Mouse (Mus musculus): Measurements from ENCODE around the gene E130308A19Rik. TPM values are rescaled to one million over a fixed set of nuclear protein-coding genes. Genes with fewer than 3 reads are reported as not detected.

The E130308A19Rik gene
- total and polyA plus RNA-seq, 3 experiments = 2.4 to 3.4 (median 3.1) TPM

GRCm38 (mm10) chr4:59715531-59715930, 89.5 kb downstream of the E130308A19Rik start:
- Histone ChIP-seq H3K79me2 (replicated peaks; ENCODE audit: control insufficient read depth, extremely low read depth, insufficient read depth, poor library complexity, severe bottlenecking) (no peaks in the 10 kb centered on the region), H3K4me2 (ENCODE audit: insufficient read depth, low read depth, poor library complexity, severe bottlenecking) (no peak overlapping the region), H3K9ac (ENCODE audit: insufficient read depth, low read depth) (no peak overlapping the region), H3K9me3 (replicated peaks; ENCODE audit: low read length) (no peaks in the 10 kb centered on the region), H3K27me3 (replicated peaks) (no peaks in the 10 kb centered on the region), H3K36me3 (replicated peaks in 1 of 2; ENCODE audit: control insufficient read depth in 1 of 2, insufficient read depth in 1 of 2, low read length in 1 of 2) (peaks cover 0 to 7% of the 10 kb centered on the region in 2 experiments), H3K4me3 (replicated peaks in 1 of 3; ENCODE audit: low read depth in 2 of 3, low read length in 2 of 3, poor library complexity in 1 of 3) (no peak overlapping the region), H3K4me1 (ENCODE audit: control insufficient read depth in 1 of 2, insufficient read depth in 2 of 2) (no peaks in the 10 kb centered on the region; a peak in 1 of 4 replicates), H3K27ac (ENCODE audit: insufficient read depth, low read depth) (no peak overlapping the region)
- dilution Hi-C loops (cut with MboI; ENCODE audit: extremely low pct_ligation_motif_present, extremely low pct_unique_long_range_greater_than_20kb, low sequenced_read_pairs) = no loop called here
- no peak for DNase-seq (ENCODE audit: extremely low read depth)
- in situ Hi-C loops (cut with MboI; ENCODE audit: low pct_ligation_motif_present, low pct_unique_long_range_greater_than_20kb, low sequenced_read_pairs) = no loop called here
- TF ChIP-seq ZNF384 (IDR thresholded peaks at IDR 0.05; ENCODE audit: low read depth, low read length) = no peak

GRCm38 (mm10) chr4:59717349-59717748, 91.3 kb downstream of the E130308A19Rik start:
- Histone ChIP-seq H3K4me3 (replicated peaks in 1 of 3; ENCODE audit: low read depth in 2 of 3, low read length in 2 of 3, poor library complexity in 1 of 3) (no peak overlapping the region), H3K36me3 (replicated peaks in 1 of 2; ENCODE audit: control insufficient read depth in 1 of 2, insufficient read depth in 1 of 2, low read length in 1 of 2) (peaks cover 0 to 7% of the 10 kb centered on the region in 2 experiments), H3K9ac (ENCODE audit: insufficient read depth, low read depth) (no peak overlapping the region), H3K4me2 (ENCODE audit: insufficient read depth, low read depth, poor library complexity, severe bottlenecking) (no peak overlapping the region), H3K9me3 (replicated peaks; ENCODE audit: low read length) (no peaks in the 10 kb centered on the region), H3K27ac (ENCODE audit: insufficient read depth, low read depth) (no peak overlapping the region), H3K27me3 (replicated peaks) (no peaks in the 10 kb centered on the region), H3K4me1 (ENCODE audit: control insufficient read depth in 1 of 2, insufficient read depth in 2 of 2) (peaks cover 0 to 13% of the 10 kb centered on the region in 2 experiments; a peak in 3 of 4 replicates), H3K79me2 (replicated peaks; ENCODE audit: control insufficient read depth, extremely low read depth, insufficient read depth, poor library complexity, severe bottlenecking) (no peaks in the 10 kb centered on the region)
- no peak for TF ChIP-seq POLR2A (IDR thresholded peaks at IDR 0.05; ENCODE audit: low read depth, low read length)
- no peak for TF ChIP-seq UBTF (IDR thresholded peaks at IDR 0.05; ENCODE audit: low read depth, low read length)
- no peak for DNase-seq (ENCODE audit: extremely low read depth)
- dilution Hi-C loops (cut with MboI; ENCODE audit: extremely low pct_ligation_motif_present, extremely low pct_unique_long_range_greater_than_20kb, low sequenced_read_pairs) = no loop called here
- in situ Hi-C loops (cut with MboI; ENCODE audit: low pct_ligation_motif_present, low pct_unique_long_range_greater_than_20kb, low sequenced_read_pairs) = no loop called here

- Histone ChIP-seq H3K27ac (ENCODE audit: insufficient read depth, low read depth) (no peak overlapping the region), H3K4me2 (ENCODE audit: insufficient read depth, low read depth, poor library complexity, severe bottlenecking) (no peak overlapping the region), H3K4me3 (replicated peaks in 1 of 3; ENCODE audit: low read depth in 2 of 3, low read length in 2 of 3, poor library complexity in 1 of 3) (no peak overlapping the region), H3K9me3 (replicated peaks; ENCODE audit: low read length) (no peaks in the 10 kb centered on the region), H3K9ac (ENCODE audit: insufficient read depth, low read depth) (no peak overlapping the region), H3K79me2 (replicated peaks; ENCODE audit: control insufficient read depth, extremely low read depth, insufficient read depth, poor library complexity, severe bottlenecking) (no peaks in the 10 kb centered on the region), H3K4me1 (ENCODE audit: control insufficient read depth in 1 of 2, insufficient read depth in 2 of 2) (peaks cover 0 to 13% of the 10 kb centered on the region in 2 experiments; a peak in 3 of 4 replicates), H3K27me3 (replicated peaks) (no peaks in the 10 kb centered on the region), H3K36me3 (replicated peaks in 1 of 2; ENCODE audit: control insufficient read depth in 1 of 2, insufficient read depth in 1 of 2, low read length in 1 of 2) (peaks cover 0 to 7% of the 10 kb centered on the region in 2 experiments)
- in situ Hi-C loops (cut with MboI; ENCODE audit: low pct_ligation_motif_present, low pct_unique_long_range_greater_than_20kb, low sequenced_read_pairs) (no loop called here), dilution Hi-C loops (cut with MboI; ENCODE audit: extremely low pct_ligation_motif_present, extremely low pct_unique_long_range_greater_than_20kb, low sequenced_read_pairs) (no loop called here)
- no peak for DNase-seq (ENCODE audit: extremely low read depth)
- TF ChIP-seq USF2 (conservative IDR thresholded peaks at IDR 0.05; ENCODE audit: low read depth, low read length) = no peak
- no peak for TF ChIP-seq ELF1 (IDR thresholded peaks at IDR 0.05; ENCODE audit: low read depth, low read length)
- no peak for TF ChIP-seq JUN (IDR thresholded peaks at IDR 0.05; ENCODE audit: insufficient read depth, low read depth, low read length)
- TF ChIP-seq MXI1 (IDR thresholded peaks at IDR 0.05; ENCODE audit: low read depth, low read length) = no peak
- no peak for TF ChIP-seq USF1 (IDR thresholded peaks at IDR 0.05; ENCODE audit: low read depth, low read length)
- no peak for TF ChIP-seq RAD21 (IDR thresholded peaks at IDR 0.05; ENCODE audit: low read depth, low read length)
- no peak for TF ChIP-seq ZMIZ1 (IDR thresholded peaks at IDR 0.05; ENCODE audit: low read depth, low read length)
Observed at GRCm38 (mm10) chr4:59718542-59718941, 92.5 kb downstream of the E130308A19Rik start.

Data from CH12.LX (cell line).